Mouse (Mus musculus) adrenal gland, postnatal 36 days (tissue): Measurements from ENCODE around the gene Clcnkb. TPM values are rescaled to one million over a fixed set of nuclear protein-coding genes. Genes with fewer than 3 reads are reported as not detected.

Experiments used
- total RNA-seq, 2 experiments: library from RNA; stranded (reverse); gene quantifications; 2 replicates each; pipeline ENCODE4 v1.2.3; 2021

The Clcnkb gene
- total RNA-seq, 2 experiments from 2014 or later: not detected

Other genes starting within 250 kb of the Clcnkb start
- 1 to 10 TPM in 1 of 2 experiments, under 1 TPM in 1; 0.96 to 1.2 TPM for gene Rsg1, start 202.1 kb downstream of the Clcnkb start, total RNA-seq
- 10 to 100 TPM; 31.2 to 75.4 TPM for gene Arhgef19, start 176.5 kb downstream of the Clcnkb start, total RNA-seq
- gene Epha2, start 114.8 kb downstream of the Clcnkb start, total RNA-seq: 10 to 100 TPM; 14.4 to 23.6 TPM
- gene Fam131c, start 47.8 kb downstream of the Clcnkb start, total RNA-seq: 1 to 10 TPM; 1.8 to 2.7 TPM
- gene Clcnka, start 17.3 kb downstream of the Clcnkb start, total RNA-seq: not detected
- gene Hspb7, start 4.8 kb upstream of the Clcnkb start, total RNA-seq: under 1 TPM; 0.33 to 0.46 TPM
- not detected for gene Srarp, start 20.1 kb upstream of the Clcnkb start, total RNA-seq
- 10 to 100 TPM; 14.8 to 18.7 TPM for gene Zbtb17, start 28.6 kb upstream of the Clcnkb start, total RNA-seq
- 10 to 100 TPM; 49.9 to 58.3 TPM for gene Spen, start 122.6 kb upstream of the Clcnkb start, total RNA-seq
- gene Fblim1, start 190.1 kb upstream of the Clcnkb start, total RNA-seq: 10 to 100 TPM in 1 of 2 experiments, 1 to 10 TPM in 1; 9.5 to 12.9 TPM
- gene Tmem82, start 202.6 kb upstream of the Clcnkb start, total RNA-seq: 1 to 10 TPM in 1 of 2 experiments, under 1 TPM in 1; 0.79 to 1.3 TPM
- gene Slc25a34, start 207.8 kb upstream of the Clcnkb start, total RNA-seq: 1 to 10 TPM; 3.0 to 7.0 TPM
- gene Plekhm2, start 248.9 kb upstream of the Clcnkb start, total RNA-seq: 10 to 100 TPM; 46.0 to 65.8 TPM